Mouse (Mus musculus) hindbrain, embryonic 16.5 days (tissue): ENCODE measurements around the gene Col13a1. TPM values are rescaled to one million over a fixed set of nuclear protein-coding genes. Genes with fewer than 3 reads are reported as not detected.

Experiments used
- ATAC-seq: fragments of 200-750 bp; cut with Nextera tagmentation; 2 replicates; pipeline ENCODE4 v1.8.0; 2017; ENCODE audit warnings: moderate TSS enrichment, moderate library complexity
- H3K27ac ChIP-seq: fragments of 300-500 bp; sonication (generic); 2 replicates; pipeline ENCODE4 v1.5.1; 2014; ENCODE audit warnings: low read depth, mild to moderate bottlenecking, control low read depth, low read length, moderate library complexity
- H3K27me3 ChIP-seq: fragments of 300-500 bp; sonication (generic); replicated peaks from 2 replicates; pipeline ENCODE4 v1.6.1; 2014; ENCODE audit warnings: low read length; ENCODE audit not compliant: control insufficient read depth, insufficient read depth
- H3K36me3 ChIP-seq: fragments of 300-500 bp; sonication (generic); 2 replicates; pipeline ENCODE4 v1.6.1; 2014; ENCODE audit warnings: mild to moderate bottlenecking, low read length, moderate library complexity, mixed read lengths; ENCODE audit not compliant: control insufficient read depth, insufficient read depth
- H3K4me1 ChIP-seq: fragments of 300-500 bp; sonication (generic); 2 replicates; pipeline ENCODE4 v1.6.1; 2014; ENCODE audit warnings: low read depth, low read length; ENCODE audit not compliant: control insufficient read depth, insufficient read depth
- H3K4me2 ChIP-seq: fragments of 300-500 bp; sonication (generic); 2 replicates; pipeline ENCODE4 v1.6.1; 2014; ENCODE audit warnings: mild to moderate bottlenecking, low read length, control low read depth, moderate library complexity
- H3K4me3 ChIP-seq: fragments of 300-500 bp; sonication (generic); 2 replicates; pipeline ENCODE4 v1.5.1; 2014; ENCODE audit warnings: mild to moderate bottlenecking, low read length, control low read depth, moderate library complexity
- H3K9ac ChIP-seq: fragments of 300-500 bp; sonication (generic); 2 replicates; pipeline ENCODE4 v1.6.1; 2014; ENCODE audit warnings: low read depth, mild to moderate bottlenecking, control low read depth, low read length, moderate library complexity
- H3K9me3 ChIP-seq: fragments of 300-500 bp; sonication (generic); 2 replicates; pipeline ENCODE4 v1.6.1; 2014; ENCODE audit warnings: mild to moderate bottlenecking, low read length, moderate library complexity; ENCODE audit not compliant: control insufficient read depth
- WGBS: fragments of 180-500 bp; shearing (Covaris S2); extraction: QIAGEN DNeasy Blood & Tissue Kit; methylation state at CpG from one replicate; pipeline ENCODE4 v1.1.7; 2014; 5-methylcytosine and 5-hydroxymethylcytosine counted together
- polyA plus RNA-seq: library from polyadenylated mRNA; unstranded; fragments of >200 nt; fragmentation: Nextera tagmentation; extraction: Ambion mirVana; gene quantifications from 2 replicates; pipeline ENCODE4 v1.2.1, GENCODE M21; 2015

Gene Col13a1
- polyA plus RNA-seq, 1 experiment from 2014 or later = 2.4 TPM

GRCm38 (mm10) chr10:61822968-61823730 lies 155.8 kb downstream of the Col13a1 start:
- Histone ChIP-seq H3K27me3 (no peaks in the 10 kb centered on the region), H3K9me3 (no peaks in the 10 kb centered on the region), H3K27ac (no peak overlapping the region), H3K4me2 (no peak overlapping the region), H3K36me3 (no peaks in the 10 kb centered on the region), H3K9ac (no peak overlapping the region), H3K4me3 (no peak overlapping the region), H3K4me1 (no peaks in the 10 kb centered on the region)
- no peak for ATAC-seq
- WGBS = 60% methylated on average over 7 of the region's 7 CpGs

GRCm38 (mm10) chr10:61820050-61820449 lies 158.9 kb downstream of the Col13a1 start:
- Histone ChIP-seq H3K4me3 (no peak overlapping the region), H3K27ac (no peak overlapping the region), H3K4me1 (no peaks in the 10 kb centered on the region), H3K9me3 (no peaks in the 10 kb centered on the region), H3K27me3 (no peaks in the 10 kb centered on the region), H3K36me3 (no peaks in the 10 kb centered on the region), H3K9ac (no peak overlapping the region), H3K4me2 (no peak overlapping the region)
- 60% methylated on average over 9 of the region's 9 CpGs for WGBS
- ATAC-seq = no peak

GRCm38 (mm10) chr10:61811987-61812386 lies 166.9 kb downstream of the Col13a1 start:
- no peaks in the 10 kb centered on the region for H3K27me3 ChIP-seq
- H3K36me3 ChIP-seq = no peaks in the 10 kb centered on the region
- H3K27ac ChIP-seq = no peak overlapping the region
- no peak for ATAC-seq
- H3K4me2 ChIP-seq = no peak overlapping the region
- WGBS = 66% methylated on average over 5 of the region's 5 CpGs
- no peak overlapping the region for H3K9ac ChIP-seq
- H3K4me3 ChIP-seq = no peak overlapping the region
- H3K4me1 ChIP-seq = no peaks in the 10 kb centered on the region
- no peaks in the 10 kb centered on the region for H3K9me3 ChIP-seq

- WGBS = 74% methylated on average over 15 of the region's 15 CpGs
- no peaks in the 10 kb centered on the region for H3K4me1 ChIP-seq
- H3K9me3 ChIP-seq = no peaks in the 10 kb centered on the region; the same call in 1 of the 2 replicates
- no peak for ATAC-seq
- no peak overlapping the region for H3K9ac ChIP-seq
- no peaks in the 10 kb centered on the region for H3K36me3 ChIP-seq
- H3K27ac ChIP-seq = no peak overlapping the region
- no peaks in the 10 kb centered on the region for H3K27me3 ChIP-seq
- no peak overlapping the region for H3K4me3 ChIP-seq
- no peak overlapping the region for H3K4me2 ChIP-seq
Measured at GRCm38 (mm10) chr10:61798133-61798576, 180.8 kb downstream of the Col13a1 start.

GRCm38 (mm10) chr10:61795458-61795857 lies 183.4 kb downstream of the Col13a1 start:
- ATAC-seq = no peak
- H3K27ac ChIP-seq = no peak overlapping the region
- no peaks in the 10 kb centered on the region for H3K4me1 ChIP-seq
- no peaks in the 10 kb centered on the region for H3K36me3 ChIP-seq
- H3K4me2 ChIP-seq = no peak overlapping the region
- H3K4me3 ChIP-seq = no peak overlapping the region
- no peaks in the 10 kb centered on the region for H3K27me3 ChIP-seq
- 39% methylated on average over 8 of the region's 8 CpGs for WGBS
- H3K9me3 ChIP-seq = no peaks in the 10 kb centered on the region
- no peak overlapping the region for H3K9ac ChIP-seq

GRCm38 (mm10) chr10:61794971-61795370 lies 183.9 kb downstream of the Col13a1 start:
- Histone ChIP-seq H3K9me3 (no peaks in the 10 kb centered on the region), H3K4me1 (no peaks in the 10 kb centered on the region), H3K9ac (no peak overlapping the region), H3K4me2 (no peak overlapping the region), H3K4me3 (no peak overlapping the region), H3K36me3 (no peaks in the 10 kb centered on the region), H3K27me3 (no peaks in the 10 kb centered on the region), H3K27ac (no peak overlapping the region)
- ATAC-seq = no peak
- 74% methylated on average over 10 of the region's 10 CpGs for WGBS

GRCm38 (mm10) chr10:61793015-61793414 lies 185.9 kb downstream of the Col13a1 start:
- no peak overlapping the region for H3K27ac ChIP-seq
- no peaks in the 10 kb centered on the region for H3K9me3 ChIP-seq
- no peak overlapping the region for H3K4me2 ChIP-seq
- no peaks in the 10 kb centered on the region for H3K36me3 ChIP-seq
- no peak for ATAC-seq
- no peak overlapping the region for H3K9ac ChIP-seq
- no peak overlapping the region for H3K4me3 ChIP-seq
- H3K4me1 ChIP-seq = no peaks in the 10 kb centered on the region
- no peaks in the 10 kb centered on the region for H3K27me3 ChIP-seq
- WGBS = 43% methylated on average over 8 of the region's 8 CpGs

GRCm38 (mm10) chr10:61788499-61788898 lies 190.4 kb downstream of the Col13a1 start:
- no peak overlapping the region for H3K9ac ChIP-seq
- H3K4me2 ChIP-seq = no peak overlapping the region
- H3K4me1 ChIP-seq = peaks cover 7% of the 10 kb centered on the region
- no peaks in the 10 kb centered on the region for H3K27me3 ChIP-seq
- no peaks in the 10 kb centered on the region for H3K36me3 ChIP-seq
- H3K27ac ChIP-seq = no peak overlapping the region
- no peak overlapping the region for H3K4me3 ChIP-seq
- no peak for ATAC-seq
- 97% methylated on average over 5 of the region's 5 CpGs for WGBS
- H3K9me3 ChIP-seq = no peaks in the 10 kb centered on the region
